Mouse (Mus musculus) cortical plate, adult 2 months (tissue): ENCODE results near the gene Cutal. TPM values are rescaled to one million over a fixed set of nuclear protein-coding genes. Genes with fewer than 3 reads are reported as not detected.

Experiments used
- H3K27ac ChIP-seq: fragments of 200-500 bp; 2 replicates; pipeline ENCODE4 v1.5.1; 2012; ENCODE audit warnings: low read length, control low read depth, inconsistent platforms; ENCODE audit not compliant: insufficient read depth
- H3K4me1 ChIP-seq: fragments of 200-500 bp; 2 replicates; pipeline ENCODE4 v1.6.1; 2011; ENCODE audit warnings: low read length; ENCODE audit not compliant: control insufficient read depth, insufficient read depth
- H3K4me3 ChIP-seq: fragments of 200-500 bp; 2 replicates; pipeline ENCODE4 v1.5.1; 2011; ENCODE audit warnings: mild to moderate bottlenecking, low read length, control low read depth; ENCODE audit not compliant: insufficient read depth
- CTCF ChIP-seq: fragments of 200-500 bp; IDR thresholded peaks from 2 replicates; pipeline ENCODE4 v1.5.1; 2011; ENCODE audit warnings: mild to moderate bottlenecking, control low read depth, low read length; ENCODE audit not compliant: insufficient read depth; ENCODE audit errors: extremely low read depth
- POLR2A ChIP-seq: fragments of 200-500 bp; IDR thresholded peaks from 2 replicates; pipeline ENCODE4 v1.6.1; 2011; ENCODE audit warnings: mild to moderate bottlenecking, low read length, control low read depth; ENCODE audit not compliant: insufficient read depth; ENCODE audit errors: extremely low read depth
- polyA plus RNA-seq: library from polyadenylated mRNA; depleted of rRNA; stranded (reverse); fragments of >200 nt; gene quantifications from 2 replicates; pipeline ENCODE4 v1.2.3, GENCODE M21; 2012

Cutal gene
- polyA plus RNA-seq, 1 experiment: 0.52 TPM

DNA sequence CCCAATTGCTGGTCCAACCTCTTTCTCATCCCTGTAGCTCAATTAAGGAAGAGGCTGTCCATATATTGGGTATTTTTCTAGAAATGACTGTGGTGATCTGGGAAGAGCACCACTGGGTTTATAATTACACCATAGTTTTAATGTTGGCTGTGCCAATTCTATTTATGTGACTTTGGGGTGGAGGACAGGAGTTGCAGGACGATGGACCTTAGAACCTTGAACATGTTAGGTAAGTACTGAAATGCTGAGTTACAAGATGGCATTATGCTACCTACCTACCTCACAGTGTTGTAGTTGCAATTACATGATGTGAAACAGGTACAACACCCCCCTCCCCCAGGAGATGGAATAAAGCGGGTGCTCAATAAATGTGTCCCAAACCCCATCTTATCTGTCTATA lies 8.6 kb downstream of the Cutal start:
- Histone ChIP-seq H3K4me1 (no peaks in the 10 kb centered on the region), H3K4me3 (no peak overlapping the region), H3K27ac (no peak overlapping the region)
- TF ChIP-seq CTCF: no peak
- no peak for TF ChIP-seq POLR2A

DNA sequence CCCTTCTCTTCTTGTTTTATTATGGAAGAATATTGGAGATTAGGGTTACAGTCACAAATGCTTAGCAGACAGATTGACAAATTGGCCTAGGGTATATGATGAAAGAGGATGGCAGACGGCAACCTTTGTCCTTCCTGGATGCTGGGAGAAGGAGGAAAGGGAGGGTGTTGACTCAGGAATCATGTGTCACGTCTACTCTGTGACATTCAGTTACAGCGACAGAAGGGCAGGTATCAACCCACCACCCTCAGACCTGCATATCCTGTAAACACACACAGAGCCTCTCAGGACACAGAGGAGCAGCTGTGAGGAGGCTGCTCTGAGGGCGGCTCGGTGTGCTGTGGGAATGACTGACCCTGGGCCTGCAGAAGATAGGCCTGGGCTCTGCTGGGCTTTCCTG lies 9.0 kb downstream of the Cutal start:
- H3K4me1 ChIP-seq: no peaks in the 10 kb centered on the region
- no peak overlapping the region for H3K27ac ChIP-seq
- TF ChIP-seq CTCF (no peak), POLR2A (no peak)
- no peak overlapping the region for H3K4me3 ChIP-seq

DNA sequence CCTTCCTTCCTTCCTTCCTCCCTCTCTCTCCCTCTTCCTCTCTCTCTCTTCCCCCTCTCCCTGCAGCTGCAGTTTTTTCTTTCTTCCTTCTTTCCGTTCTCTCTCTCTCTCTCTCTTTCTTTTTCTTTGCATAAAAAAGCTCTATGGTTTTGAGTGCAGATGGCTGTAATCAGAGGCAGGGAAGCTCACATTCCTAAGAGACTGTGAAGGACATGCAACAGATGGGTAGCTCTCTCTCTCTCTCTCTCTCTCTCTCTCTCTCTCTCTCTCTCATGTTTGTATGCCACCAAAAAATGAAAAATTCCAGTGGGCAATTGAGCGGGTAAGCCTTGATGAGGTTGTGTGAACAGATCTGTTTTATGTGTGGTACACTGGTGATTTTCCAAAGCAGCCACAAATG lies 10.0 kb downstream of the Cutal start:
- H3K27ac ChIP-seq: no peak overlapping the region
- TF ChIP-seq POLR2A: no peak
- TF ChIP-seq CTCF: no peak
- H3K4me1 ChIP-seq: no peaks in the 10 kb centered on the region

DNA sequence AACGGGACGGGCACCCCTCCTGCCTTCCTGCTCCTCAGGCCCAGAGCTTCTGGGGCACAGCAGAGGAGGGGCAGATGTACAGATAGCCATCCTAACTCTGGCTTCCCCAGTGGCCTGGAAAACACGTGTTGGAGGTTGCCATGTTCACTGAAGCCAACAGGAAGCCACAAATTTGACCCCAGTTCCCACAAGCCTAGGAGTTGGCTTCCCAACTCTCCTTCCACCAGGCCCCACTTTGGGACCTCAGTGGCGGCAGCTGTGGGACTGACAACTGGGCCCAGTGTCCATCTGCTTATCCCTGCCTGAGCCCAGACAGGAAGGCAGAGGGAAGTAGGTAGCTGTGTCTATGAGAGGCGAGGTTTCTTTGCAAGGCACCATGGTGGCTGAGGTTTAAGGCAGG lies 19.8 kb downstream of the Cutal start:
- H3K27ac ChIP-seq: no peak overlapping the region
- H3K4me1 ChIP-seq: no peaks in the 10 kb centered on the region
- TF ChIP-seq POLR2A (no peak), CTCF (no peak)
- H3K4me3 ChIP-seq: no peak overlapping the region

More for the DNA sequence above, 10.0 kb downstream of the Cutal start:
- H3K4me3 ChIP-seq: no peak overlapping the region

DNA sequence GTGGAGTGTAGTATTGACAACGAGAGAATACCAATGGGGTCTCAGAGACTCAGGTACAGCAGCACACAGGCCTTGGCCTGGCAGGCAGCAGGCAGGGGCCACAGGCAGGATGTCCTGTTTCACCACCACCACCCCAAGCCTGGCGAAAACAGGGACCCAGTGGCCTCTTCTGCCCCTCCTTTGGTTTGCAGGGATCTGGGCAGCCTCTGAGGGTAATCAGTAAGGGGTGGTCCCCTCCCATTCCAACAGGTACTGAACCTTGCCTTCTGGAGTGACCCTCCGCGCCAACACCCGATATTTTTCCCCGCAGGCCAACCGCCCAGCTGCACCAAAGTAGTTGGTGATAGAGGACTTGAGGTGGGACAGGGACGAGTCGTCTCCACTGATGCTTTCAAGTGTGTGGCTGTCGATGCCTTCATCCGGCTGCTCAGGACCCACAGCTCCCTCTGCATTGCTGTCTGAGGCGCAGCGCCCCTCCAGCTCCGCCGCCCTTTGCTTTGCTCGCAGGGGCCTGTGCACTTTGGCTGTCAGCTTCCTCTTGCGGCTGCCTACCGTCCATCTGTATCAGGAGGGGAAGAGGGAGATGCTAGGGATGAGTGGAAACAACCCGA lies 21.4 kb downstream of the Cutal start:
- TF ChIP-seq CTCF: no peak
- no peak for TF ChIP-seq POLR2A

DNA sequence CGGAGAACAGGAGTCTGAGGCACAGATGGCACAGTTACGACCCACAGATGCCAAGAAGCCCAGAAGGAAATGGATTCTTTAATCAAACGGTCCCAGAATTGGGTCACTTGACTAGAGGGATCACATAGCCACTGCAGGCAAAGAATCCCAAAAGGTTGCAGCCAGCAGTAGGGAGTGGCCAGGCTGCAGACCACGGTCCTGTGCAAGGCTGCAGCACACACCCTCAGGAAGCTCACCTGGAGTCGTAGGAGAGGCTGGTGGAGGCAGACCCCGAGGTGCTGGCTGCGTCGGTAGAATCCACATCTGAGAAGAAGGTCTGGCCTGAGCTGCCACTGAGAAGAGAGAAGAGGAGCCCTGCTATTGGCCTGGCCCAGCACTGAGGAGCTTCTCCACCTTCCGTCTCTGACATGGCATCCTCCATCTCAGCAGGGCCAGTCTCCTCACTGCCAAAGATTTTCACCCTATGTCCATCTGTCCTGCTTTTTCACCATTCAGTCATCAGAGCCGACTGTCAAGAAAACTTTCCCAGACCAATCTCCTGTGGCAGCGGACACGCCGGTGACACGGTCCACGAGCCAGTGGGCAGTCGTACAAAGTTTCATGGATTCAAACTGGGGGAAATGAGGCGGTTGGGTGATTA lies 22.7 kb downstream of the Cutal start:
- Histone ChIP-seq H3K27ac (no peak overlapping the region), H3K4me3 (no peak overlapping the region), H3K4me1 (no peaks in the 10 kb centered on the region)
- TF ChIP-seq POLR2A: no peak
- no peak for TF ChIP-seq CTCF

More for the DNA sequence above, 21.4 kb downstream of the Cutal start:
- H3K27ac ChIP-seq: no peak overlapping the region
- no peaks in the 10 kb centered on the region for H3K4me1 ChIP-seq
- no peak overlapping the region for H3K4me3 ChIP-seq

DNA sequence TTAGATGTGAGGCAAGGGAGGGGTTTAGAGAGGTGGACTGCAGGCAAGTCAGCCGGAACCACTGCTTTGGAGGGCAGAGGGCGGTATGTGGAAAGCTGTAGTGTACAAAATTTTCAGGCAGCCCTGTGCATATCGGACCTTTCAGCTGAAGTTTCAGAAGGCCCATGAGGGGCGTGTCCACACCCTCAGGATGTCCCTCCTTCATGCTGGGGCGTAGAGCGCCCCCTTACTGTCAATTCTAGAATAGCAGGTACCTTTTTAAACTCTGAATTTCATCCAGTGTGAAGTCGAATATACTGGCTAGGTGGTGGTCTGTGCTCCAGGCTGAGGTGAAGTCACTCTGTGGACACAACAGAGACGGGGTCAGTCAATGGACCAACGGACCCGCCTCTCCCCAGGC lies 23.6 kb downstream of the Cutal start:
- TF ChIP-seq CTCF: peak; percentile 25; the same call in 1 of the 2 replicates
- no peak for TF ChIP-seq POLR2A
- no peak overlapping the region for H3K27ac ChIP-seq
- no peak overlapping the region for H3K4me3 ChIP-seq
- H3K4me1 ChIP-seq: no peaks in the 10 kb centered on the region

DNA sequence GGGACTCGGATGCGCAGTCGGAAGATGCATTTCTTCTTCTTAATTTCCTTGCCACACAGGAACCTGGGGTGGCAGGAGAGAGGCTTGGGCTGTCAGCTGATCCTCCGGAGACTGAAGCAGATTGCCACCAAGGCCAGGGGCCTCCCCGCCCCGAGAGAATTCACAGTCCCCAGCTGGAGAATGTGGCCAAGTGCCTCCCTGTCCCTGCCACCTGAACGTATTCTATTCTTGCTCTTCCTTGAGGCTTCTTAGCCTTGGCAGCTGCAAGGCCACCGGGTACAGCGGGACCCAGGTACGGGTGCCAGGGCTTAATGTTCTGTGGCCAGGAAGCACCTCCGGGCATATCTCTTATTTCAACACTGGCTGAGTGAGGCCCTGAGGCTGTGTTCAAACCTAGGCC lies 25.5 kb downstream of the Cutal start:
- Histone ChIP-seq H3K4me1 (no peaks in the 10 kb centered on the region), H3K27ac (no peak overlapping the region), H3K4me3 (no peak overlapping the region)
- TF ChIP-seq CTCF (no peak), POLR2A (no peak)

DNA sequence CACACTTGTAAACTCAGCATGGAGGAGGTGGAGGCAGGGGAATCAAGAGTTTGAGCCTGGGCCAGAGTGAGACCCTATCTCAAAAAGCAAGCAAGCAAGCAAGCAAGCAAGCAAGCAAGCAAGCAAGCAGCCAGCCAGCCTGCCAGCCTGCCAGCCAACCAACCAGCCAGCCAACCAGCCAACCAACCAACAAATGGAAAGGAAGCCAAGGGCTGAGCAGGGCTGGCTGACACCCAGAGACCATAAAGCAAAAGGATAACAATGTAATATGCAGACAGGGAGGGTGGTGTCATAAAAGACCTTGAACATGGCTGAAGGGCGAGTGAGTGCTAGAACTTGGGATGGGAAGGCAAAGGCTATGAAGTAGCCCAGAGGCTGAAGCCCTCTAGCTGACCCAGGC lies 26.2 kb downstream of the Cutal start:
- H3K4me1 ChIP-seq: no peaks in the 10 kb centered on the region
- H3K4me3 ChIP-seq: no peak overlapping the region
- no peak overlapping the region for H3K27ac ChIP-seq
- TF ChIP-seq CTCF: no peak
- no peak for TF ChIP-seq POLR2A

DNA sequence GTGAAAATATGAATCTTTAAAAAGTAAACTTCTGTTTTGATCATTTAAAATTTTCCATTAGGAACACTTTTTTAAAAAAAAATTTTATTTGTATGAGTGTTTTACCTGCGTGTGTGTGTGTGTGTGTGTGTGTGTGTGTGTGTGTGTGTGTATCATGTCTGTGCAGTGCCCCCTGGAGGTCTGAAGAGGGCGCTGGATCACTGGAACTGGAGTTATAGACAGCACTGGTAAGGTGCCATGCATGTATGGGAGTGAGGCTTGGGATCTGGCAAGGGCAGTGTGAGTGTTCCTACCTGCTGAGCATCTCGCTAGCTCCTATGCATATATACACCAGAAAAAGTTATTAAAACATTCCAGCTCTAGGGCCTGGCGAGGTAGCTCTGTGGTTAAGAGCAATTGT lies 27.5 kb downstream of the Cutal start:
- no peak for TF ChIP-seq CTCF
- no peak for TF ChIP-seq POLR2A
- H3K4me3 ChIP-seq: no peak overlapping the region
- H3K4me1 ChIP-seq: no peaks in the 10 kb centered on the region
- H3K27ac ChIP-seq: no peak overlapping the region

DNA sequence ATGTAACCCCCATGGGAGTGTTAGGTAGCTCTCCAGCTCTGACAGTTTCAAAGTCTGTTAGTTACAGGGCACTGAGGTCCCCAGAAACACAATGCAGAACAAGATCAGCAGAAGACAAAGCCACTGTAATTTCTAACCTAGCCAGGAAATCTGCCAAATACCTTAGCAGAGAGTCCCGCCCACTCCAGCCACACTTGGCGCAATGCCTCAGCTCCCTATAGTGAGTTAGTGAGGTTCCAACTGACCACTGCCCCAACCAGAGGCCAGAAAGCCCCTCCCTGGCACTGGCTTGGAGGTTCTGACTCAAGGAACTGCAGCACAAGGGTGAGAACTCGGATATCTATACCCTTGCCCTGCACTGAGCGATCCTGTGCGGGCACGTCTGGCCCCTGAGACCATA lies 28.5 kb downstream of the Cutal start:
- Histone ChIP-seq H3K4me3 (no peak overlapping the region), H3K4me1 (no peaks in the 10 kb centered on the region), H3K27ac (no peak overlapping the region)
- TF ChIP-seq CTCF: no peak
- no peak for TF ChIP-seq POLR2A
